Mouse (Mus musculus) CH12.LX (cell line): ENCODE measurements around the gene Snx30. TPM values are rescaled to one million over a fixed set of nuclear protein-coding genes. Genes with fewer than 3 reads are reported as not detected.

Experiments used
- DNase-seq: peaks from one replicate; pipeline ENCODE4 v3.0.0-alpha.2; 2013; ENCODE audit errors: extremely low read depth
- H3K27ac ChIP-seq: 2 replicates; pipeline ENCODE4 v1.5.1; 2012; ENCODE audit warnings: low read depth, mild to moderate bottlenecking, control low read depth, moderate library complexity; ENCODE audit not compliant: insufficient read depth
- H3K27me3 ChIP-seq: replicated peaks from 2 replicates; pipeline ENCODE3; 2012; ENCODE audit warnings: inconsistent platforms
- H3K36me3 ChIP-seq, 2 experiments: replicated peaks in 1 of 2; 2 replicates each; pipeline versions ENCODE3 to v1.6.1; 2012; ENCODE audit warnings: inconsistent platforms in 1 of 2, low read length in 1 of 2, mild to moderate bottlenecking in 1 of 2, mixed read lengths in 1 of 2, moderate library complexity in 1 of 2; ENCODE audit not compliant: control insufficient read depth in 1 of 2, insufficient read depth in 1 of 2
- H3K4me1 ChIP-seq, 2 experiments: 2 replicates each; pipeline ENCODE4 v1.6.1; 2012; ENCODE audit warnings: inconsistent platforms in 1 of 2, moderate library complexity in 1 of 2; ENCODE audit not compliant: insufficient read depth in 2 of 2, control insufficient read depth in 1 of 2
- H3K4me2 ChIP-seq: 2 replicates; pipeline ENCODE4 v1.6.1; 2012; ENCODE audit warnings: low read depth, mild to moderate bottlenecking, control low read depth; ENCODE audit not compliant: poor library complexity, insufficient read depth, severe bottlenecking
- H3K4me3 ChIP-seq, 3 experiments: fragments of 150-350 bp in 1 of 3; sonication (generic) in 1 of 3; replicated peaks in 1 of 3; 2 replicates each; pipeline versions ENCODE3 to v1.5.1; 2011 to 2012; ENCODE audit warnings: low read depth in 2 of 3, low read length in 2 of 3, mild to moderate bottlenecking in 2 of 3, moderate library complexity in 2 of 3, control low read depth in 1 of 3, improper control_type of control experiment in 1 of 3, inconsistent platforms in 1 of 3, mixed read lengths in 1 of 3; ENCODE audit not compliant: poor library complexity in 1 of 3
- H3K79me2 ChIP-seq: replicated peaks from 2 replicates; pipeline ENCODE4 v1.6.1; 2012; ENCODE audit warnings: mild to moderate bottlenecking, moderate library complexity; ENCODE audit not compliant: control insufficient read depth, poor library complexity, insufficient read depth, severe bottlenecking; ENCODE audit errors: extremely low read depth
- H3K9ac ChIP-seq: 2 replicates; pipeline ENCODE4 v1.6.1; 2012; ENCODE audit warnings: low read depth, mild to moderate bottlenecking, control low read depth, moderate library complexity; ENCODE audit not compliant: insufficient read depth
- H3K9me3 ChIP-seq: replicated peaks from 2 replicates; pipeline ENCODE3; 2012; ENCODE audit warnings: low read length, inconsistent platforms, mixed read lengths
- CHD1 ChIP-seq: IDR thresholded peaks from 2 replicates; pipeline ENCODE4 v1.6.1; 2012; ENCODE audit warnings: low read depth, low read length, improper control_type of control experiment, inconsistent platforms
- E2F4 ChIP-seq: IDR thresholded peaks from 2 replicates; pipeline ENCODE4 v1.6.1; 2011; ENCODE audit warnings: low read depth, low read length, improper control_type of control experiment; ENCODE audit not compliant: insufficient replicate concordance
- ELF1 ChIP-seq: IDR thresholded peaks from 2 replicates; pipeline ENCODE4 v1.6.1; 2014; ENCODE audit warnings: low read depth, mild to moderate bottlenecking, inconsistent platforms, low read length, improper control_type of control experiment
- EP300 ChIP-seq: IDR thresholded peaks from 2 replicates; pipeline ENCODE4 v1.6.1; 2011; ENCODE audit warnings: low read length, improper control_type of control experiment
- ETS1 ChIP-seq: conservative IDR thresholded peaks from 2 replicates; pipeline ENCODE4 v1.6.1; 2012; ENCODE audit warnings: low read depth, mild to moderate bottlenecking, inconsistent platforms, low read length, improper control_type of control experiment, moderate library complexity
- GABPA ChIP-seq: IDR thresholded peaks from 2 replicates; pipeline ENCODE4 v1.6.1; 2012; ENCODE audit warnings: low read depth, low read length, improper control_type of control experiment, inconsistent platforms; ENCODE audit not compliant: insufficient replicate concordance
- HCFC1 ChIP-seq: IDR thresholded peaks from 2 replicates; pipeline ENCODE4 v1.6.1; 2012; ENCODE audit warnings: low read depth, mild to moderate bottlenecking, inconsistent platforms, low read length, improper control_type of control experiment
- JUN ChIP-seq: IDR thresholded peaks from 2 replicates; pipeline ENCODE4 v1.6.1; 2011; ENCODE audit warnings: low read depth, mild to moderate bottlenecking, low read length, improper control_type of control experiment, moderate library complexity; ENCODE audit not compliant: insufficient read depth
- JUND ChIP-seq: conservative IDR thresholded peaks from 2 replicates; pipeline ENCODE4 v1.6.1; 2011; ENCODE audit warnings: low read depth, low read length, improper control_type of control experiment
- KAT2A ChIP-seq: IDR thresholded peaks from 2 replicates; pipeline ENCODE4 v1.6.1; 2012; ENCODE audit warnings: low read length, improper control_type of control experiment, inconsistent platforms; ENCODE audit not compliant: insufficient replicate concordance
- MAFK ChIP-seq: IDR thresholded peaks from 2 replicates; pipeline ENCODE4 v1.6.1; 2011; ENCODE audit warnings: low read length, improper control_type of control experiment; ENCODE audit not compliant: insufficient replicate concordance
- MAX ChIP-seq: IDR thresholded peaks from 2 replicates; pipeline ENCODE4 v1.6.1; 2011; ENCODE audit warnings: low read length, improper control_type of control experiment
- MAZ ChIP-seq: IDR thresholded peaks from 2 replicates; pipeline ENCODE4 v1.6.1; 2012; ENCODE audit warnings: low read depth, mild to moderate bottlenecking, inconsistent platforms, low read length, improper control_type of control experiment, moderate library complexity
- MEF2A ChIP-seq: IDR thresholded peaks from 2 replicates; pipeline ENCODE4 v1.6.1; 2014; ENCODE audit warnings: low read depth, mild to moderate bottlenecking, inconsistent platforms, low read length, improper control_type of control experiment, borderline replicate concordance
- MXI1 ChIP-seq: IDR thresholded peaks from 2 replicates; pipeline ENCODE4 v1.6.1; 2011; ENCODE audit warnings: mild to moderate bottlenecking, low read depth, low read length, improper control_type of control experiment
- POLR2A ChIP-seq: IDR thresholded peaks from 2 replicates; pipeline ENCODE4 v1.6.1; 2011; ENCODE audit warnings: low read depth, mild to moderate bottlenecking, improper control_type of control experiment, low read length
- RAD21 ChIP-seq: IDR thresholded peaks from 2 replicates; pipeline ENCODE4 v1.6.1; 2011; ENCODE audit warnings: low read depth, mild to moderate bottlenecking, low read length, improper control_type of control experiment, moderate library complexity
- RCOR1 ChIP-seq: conservative IDR thresholded peaks from 2 replicates; pipeline ENCODE4 v1.6.1; 2012; ENCODE audit warnings: low read depth, mild to moderate bottlenecking, inconsistent platforms, low read length, improper control_type of control experiment
- SIN3A ChIP-seq: IDR thresholded peaks from 2 replicates; pipeline ENCODE4 v1.6.1; 2012; ENCODE audit warnings: low read length, improper control_type of control experiment, inconsistent platforms
- SMC3 ChIP-seq: IDR thresholded peaks from 2 replicates; pipeline ENCODE4 v1.6.1; 2011; ENCODE audit warnings: low read depth, low read length, improper control_type of control experiment
- TBP ChIP-seq: conservative IDR thresholded peaks from 2 replicates; pipeline ENCODE4 v1.6.1; 2011; ENCODE audit warnings: low read depth, low read length, improper control_type of control experiment
- UBTF ChIP-seq: IDR thresholded peaks from 2 replicates; pipeline ENCODE4 v1.6.1; 2012; ENCODE audit warnings: low read depth, mild to moderate bottlenecking, inconsistent platforms, low read length, improper control_type of control experiment, moderate library complexity
- USF2 ChIP-seq: conservative IDR thresholded peaks from 2 replicates; pipeline ENCODE4 v1.6.1; 2011; ENCODE audit warnings: low read depth, low read length, improper control_type of control experiment
- ZKSCAN1 ChIP-seq: IDR thresholded peaks from 2 replicates; pipeline ENCODE4 v1.6.1; 2012; ENCODE audit warnings: low read depth, inconsistent platforms, low read length, improper control_type of control experiment, borderline replicate concordance
- ZNF384 ChIP-seq: IDR thresholded peaks from 2 replicates; pipeline ENCODE4 v1.6.1; 2012; ENCODE audit warnings: low read depth, low read length, improper control_type of control experiment, inconsistent platforms
- dilution Hi-C: fragments of 300-500 bp; cut with MboI; formaldehyde crosslinking; loops from 2 replicates; pipeline ENCODE4 v1.14.3; 2020; ENCODE audit warnings: low sequenced_read_pairs; ENCODE audit not compliant: extremely low pct_unique_long_range_greater_than_20kb, extremely low pct_ligation_motif_present
- in situ Hi-C: fragments of 300-500 bp; cut with MboI; formaldehyde crosslinking; loops from 3 replicates; pipeline ENCODE4 v1.14.3; 2019; ENCODE audit warnings: low sequenced_read_pairs, low pct_ligation_motif_present, low pct_unique_long_range_greater_than_20kb, mixed read lengths
- polyA plus RNA-seq: library from polyadenylated mRNA; unstranded; fragments of >175 nt; gene quantifications from 2 replicates; pipeline ENCODE4 v1.2.1, GENCODE M21; 2012; ENCODE audit warnings: low read depth; ENCODE audit not compliant: insufficient read length
- total RNA-seq, 2 experiments: library from RNA; depleted of rRNA; stranded (reverse); fragments of 300-350 nt in 1 of 2; fragments of >200 nt in 1 of 2; gene quantifications; 2 replicates each; pipeline ENCODE4 v1.2.3; 2012 to 2014

Snx30 gene
- total and polyA plus RNA-seq, 3 experiments = 7.9 to 16.9 (median 8.4) TPM

GRCm38 (mm10) chr4:59825634-59826033, 20.0 kb downstream of the Snx30 start:
- no peaks in the 10 kb centered on the region for H3K27me3 ChIP-seq
- no peak overlapping the region for H3K4me3 ChIP-seq
- H3K4me1 ChIP-seq = peaks cover 16 to 76% of the 10 kb centered on the region in 2 experiments
- H3K79me2 ChIP-seq = no peaks in the 10 kb centered on the region; the same call in 1 of the 2 replicates
- in situ Hi-C loops = no loop called here
- no peak overlapping the region for H3K4me2 ChIP-seq
- no peaks in the 10 kb centered on the region for H3K9me3 ChIP-seq
- H3K36me3 ChIP-seq = peaks cover 3 to 56% of the 10 kb centered on the region in 2 experiments
- TF ChIP-seq MAFK (no peak), E2F4 (no peak), MAZ (no peak), ZNF384 (no peak), MXI1 (no peak), JUN (no peak), ETS1 (peak; percentile 34; the same call in 1 of the 2 replicates), CHD1 (no peak)
- TF ChIP-seq, all 38 proteins: peak for 1
- H3K27ac ChIP-seq = no peak overlapping the region
- dilution Hi-C loops = no loop called here
- no peak overlapping the region for H3K9ac ChIP-seq
- DNase-seq = no peak

DNA sequence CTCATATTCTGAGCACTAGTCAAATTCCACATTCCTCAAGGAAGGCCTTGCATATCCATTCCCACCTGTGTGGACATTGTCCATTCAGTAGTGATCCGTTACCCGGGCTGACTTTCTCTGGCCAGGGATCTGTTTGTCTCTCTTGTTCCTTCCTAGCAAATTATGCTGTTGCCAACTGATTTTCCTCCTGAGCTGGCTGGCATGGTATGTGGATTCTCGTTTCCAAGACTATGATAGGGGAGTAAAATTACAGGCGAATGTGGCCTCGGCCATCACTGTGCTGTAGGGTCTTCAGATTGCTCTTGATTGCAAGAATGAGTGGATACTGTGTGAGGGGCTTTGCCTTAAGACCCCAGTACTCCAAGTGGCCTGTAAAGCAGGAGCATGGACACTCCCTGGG, 20.7 kb downstream of the Snx30 start:
- H3K9ac ChIP-seq = no peak overlapping the region
- TF ChIP-seq MAZ (no peak), HCFC1 (no peak), MAX (no peak), UBTF (no peak), EP300 (no peak), ZKSCAN1 (no peak), USF2 (no peak)
- no peak overlapping the region for H3K27ac ChIP-seq
- no peak overlapping the region for H3K4me3 ChIP-seq
- H3K9me3 ChIP-seq = no peaks in the 10 kb centered on the region
- no peak for DNase-seq
- H3K27me3 ChIP-seq = no peaks in the 10 kb centered on the region
- dilution Hi-C loops (no loop called here), in situ Hi-C loops (no loop called here)
- no peak overlapping the region for H3K4me2 ChIP-seq
- H3K79me2 ChIP-seq = no peaks in the 10 kb centered on the region; the same call in 1 of the 2 replicates
- H3K4me1 ChIP-seq = peaks cover 16 to 74% of the 10 kb centered on the region in 2 experiments
- H3K36me3 ChIP-seq = peaks cover 3 to 60% of the 10 kb centered on the region in 2 experiments

DNA sequence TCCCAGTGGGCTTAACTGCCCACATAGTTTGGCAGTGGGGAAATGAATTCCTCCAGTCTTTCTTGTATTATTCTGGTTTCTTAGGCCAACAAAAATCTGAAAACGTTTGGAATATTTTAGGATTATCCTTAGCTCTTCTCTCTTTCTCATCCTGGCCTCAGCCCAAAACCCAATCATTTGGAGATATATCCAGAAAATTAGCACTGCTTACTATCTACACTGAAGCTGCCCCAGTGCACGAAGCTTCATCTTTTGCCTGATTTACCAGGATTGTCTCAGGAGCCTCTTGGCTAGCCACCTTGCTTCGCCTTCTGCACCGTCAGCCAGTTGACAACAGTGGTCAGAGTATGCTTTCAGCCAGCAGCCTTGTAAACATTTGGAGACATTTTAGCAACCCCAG, 23.4 kb downstream of the Snx30 start:
- no peak overlapping the region for H3K4me2 ChIP-seq
- in situ Hi-C loops (no loop called here), dilution Hi-C loops (no loop called here)
- no peak for DNase-seq
- peaks cover 3 to 81% of the 10 kb centered on the region in 2 experiments for H3K36me3 ChIP-seq
- H3K9ac ChIP-seq = no peak overlapping the region
- TF ChIP-seq EP300 (no peak), MEF2A (no peak), CHD1 (no peak), TBP (no peak), JUND (no peak), HCFC1 (no peak), ZNF384 (no peak), GABPA (no peak), MXI1 (no peak), SIN3A (no peak), MAZ (no peak), MAFK (no peak), RAD21 (no peak), ELF1 (no peak), RCOR1 (no peak), KAT2A (no peak), SMC3 (no peak), POLR2A (no peak)
- H3K27me3 ChIP-seq = no peaks in the 10 kb centered on the region
- H3K4me3 ChIP-seq = no peak overlapping the region
- no peak overlapping the region for H3K27ac ChIP-seq
- no peaks in the 10 kb centered on the region; the same call in 1 of the 2 replicates for H3K79me2 ChIP-seq
- H3K9me3 ChIP-seq = no peaks in the 10 kb centered on the region
- peaks cover 6 to 47% of the 10 kb centered on the region in 2 experiments; a peak in 2 of 4 replicates for H3K4me1 ChIP-seq
